Mouse (Mus musculus) C2C12 (cell line): Measurements from ENCODE around the gene Leprot.

Experiments
- CTCF ChIP-seq: IDR thresholded peaks from one replicate; pipeline ENCODE4 v1.5.1; 2011; ENCODE audit not compliant: control insufficient read depth, insufficient read depth, insufficient read length
- FOSL1 ChIP-seq: IDR thresholded peaks from one replicate; pipeline ENCODE4 v1.8.0; 2011; ENCODE audit warnings: mild to moderate bottlenecking, low read length; ENCODE audit not compliant: poor library complexity, insufficient read depth, severe bottlenecking
- MAX ChIP-seq: IDR thresholded peaks from one replicate; pipeline ENCODE4 v1.6.1; 2011; ENCODE audit warnings: mild to moderate bottlenecking, control low read depth
- MYOD1 ChIP-seq: IDR thresholded peaks from one replicate; pipeline ENCODE4 v1.6.1; 2011; ENCODE audit warnings: low read depth; ENCODE audit not compliant: control insufficient read depth, insufficient read length
- MYOG ChIP-seq: IDR thresholded peaks from one replicate; pipeline ENCODE4 v1.6.1; 2011; ENCODE audit not compliant: control insufficient read depth, insufficient read length; ENCODE audit errors: extremely low read depth
- USF1 ChIP-seq: IDR thresholded peaks from one replicate; pipeline ENCODE4 v1.6.1; 2011; ENCODE audit warnings: low read depth, mild to moderate bottlenecking, control low read depth, moderate library complexity

GRCm38 (mm10) chr4:101664766-101665165 lies 17.2 kb downstream of the Leprot start:
- TF ChIP-seq CTCF: no peak
- no peak for TF ChIP-seq MAX
- no peak for TF ChIP-seq FOSL1
- no peak for TF ChIP-seq MYOG
- no peak for TF ChIP-seq USF1
- no peak for TF ChIP-seq MYOD1
